Mouse (Mus musculus): ENCODE measurements at regions not wholly inside any gene's neighbourhood (a gene's known extent, or its start where the extent isn't known, plus 50 kb on each side); places are given as distances from the start of the nearest gene placed in this dataset.

DNA sequence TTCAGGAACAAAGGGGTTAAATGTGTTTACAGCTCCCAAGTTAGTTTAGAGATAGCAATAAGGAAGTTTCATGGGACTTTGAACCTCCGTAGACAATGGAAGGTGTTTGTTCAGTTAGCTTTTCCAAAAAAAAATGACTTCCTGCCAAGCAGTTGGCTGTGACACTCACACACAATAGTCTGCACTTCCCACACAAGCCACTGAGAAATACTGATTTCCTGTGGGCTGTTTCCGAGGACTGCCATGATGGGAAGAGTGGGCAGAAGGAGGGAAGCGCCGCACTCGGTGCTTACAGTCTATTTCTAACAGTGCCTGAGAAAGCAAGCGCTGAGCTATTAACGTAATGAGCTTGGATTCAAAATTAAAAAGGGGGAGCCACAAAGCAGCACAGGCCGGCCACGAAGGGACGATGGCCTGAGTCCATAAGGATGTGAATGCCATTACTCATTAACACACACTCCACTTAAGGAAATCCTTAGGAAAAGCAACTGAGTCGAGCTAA lies 144.4 kb upstream of the Nav3 start:
- Histone ChIP-seq H3K4me1 (ENCODE audit: insufficient read depth) (no peaks in the 10 kb centered on the region), H3K36me3 (ENCODE audit: insufficient read depth) (no peaks in the 10 kb centered on the region), H3K27ac (ENCODE audit: low read depth, low read length) (no peak overlapping the region), H3K4me2 (ENCODE audit: low read depth) (peak overlapping the region; percentile 24; the same call in 1 of the 2 replicates), H3K9ac (no peak overlapping the region), H3K9me3 (ENCODE audit: low read length) (no peaks in the 10 kb centered on the region), H3K4me3 (ENCODE audit: low read depth, low read length) (0 out of 2 replicates have a peak overlapping the region, but pooled peaks have one; percentile 5), H3K27me3 (ENCODE audit: insufficient read depth, low read length) (no peaks in the 10 kb centered on the region)
- peak; percentile 25 for DNase-seq
- TF ChIP-seq CTCF (IDR thresholded peaks at IDR 0.05; ENCODE audit: low read depth): peak; percentile 23; the same call in 1 of the 2 replicates
- WGBS: 54% methylated on average over 11 of the region's 11 CpGs
- ATAC-seq: no peak; the same call in 1 of the 2 replicates

DNA sequence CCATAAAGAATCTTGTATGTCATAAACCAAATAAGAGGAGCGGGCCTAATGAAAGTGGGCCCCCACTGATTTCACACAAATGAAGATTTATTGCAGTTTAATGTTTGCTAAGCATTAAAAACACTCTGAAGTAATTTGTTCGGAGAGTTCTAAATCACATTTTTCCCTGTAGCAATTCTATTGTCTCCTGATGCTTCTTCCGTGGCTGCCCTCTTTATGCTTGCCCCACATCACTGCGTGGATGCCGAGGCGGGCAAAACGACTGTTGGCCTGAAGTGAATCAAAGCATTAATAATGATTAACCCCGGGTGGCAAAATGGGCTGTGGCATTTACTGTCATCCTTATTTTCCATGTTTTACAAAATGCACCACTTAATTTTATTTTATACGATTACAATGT lies 134.9 kb upstream of the E2f7 start:
- H3K27ac ChIP-seq (ENCODE audit: low read depth, low read length): no peak overlapping the region
- H3K4me2 ChIP-seq (ENCODE audit: low read depth): no peak overlapping the region
- no peaks in the 10 kb centered on the region for H3K4me1 ChIP-seq (ENCODE audit: insufficient read depth)
- no peaks in the 10 kb centered on the region for H3K36me3 ChIP-seq (ENCODE audit: insufficient read depth)
- WGBS: 57% methylated on average over 9 of the region's 9 CpGs
- H3K9ac ChIP-seq: no peak overlapping the region
- ATAC-seq (no peak), DNase-seq (no peak)
- TF ChIP-seq CTCF (IDR thresholded peaks at IDR 0.05; ENCODE audit: low read depth): no peak
- no peak overlapping the region for H3K4me3 ChIP-seq (ENCODE audit: low read depth, low read length)
- no peaks in the 10 kb centered on the region for H3K9me3 ChIP-seq (ENCODE audit: low read length)
- H3K27me3 ChIP-seq (ENCODE audit: insufficient read depth, low read length): no peaks in the 10 kb centered on the region

DNA sequence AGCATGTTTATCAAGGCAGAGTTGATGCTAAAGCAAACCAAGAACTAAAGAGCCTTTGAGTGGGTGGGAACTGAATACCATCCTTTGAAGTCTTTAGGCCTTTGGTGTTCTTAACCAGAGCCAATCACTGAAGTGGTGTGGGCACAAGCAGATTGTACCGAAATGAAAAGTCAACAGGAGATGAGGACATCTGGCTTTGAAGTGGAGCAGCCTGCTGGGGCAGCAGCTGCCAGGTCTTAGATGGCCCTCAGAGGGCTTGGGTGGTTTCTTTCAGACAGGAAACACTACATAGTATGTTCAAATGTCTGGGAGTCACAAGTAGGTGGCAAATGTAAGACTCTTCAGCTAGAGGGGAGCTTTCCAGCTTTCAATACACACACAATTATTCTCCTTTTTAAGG lies 128.2 kb upstream of the E2f7 start:
- H3K27ac ChIP-seq (ENCODE audit: low read depth, low read length): no peak overlapping the region
- no peak overlapping the region for H3K4me2 ChIP-seq (ENCODE audit: low read depth)
- no peak for TF ChIP-seq CTCF (IDR thresholded peaks at IDR 0.05; ENCODE audit: low read depth)
- no peak overlapping the region for H3K4me3 ChIP-seq (ENCODE audit: low read depth, low read length)
- no peaks in the 10 kb centered on the region for H3K9me3 ChIP-seq (ENCODE audit: low read length)
- 49% methylated on average over 1 of the region's 1 CpGs for WGBS
- no peaks in the 10 kb centered on the region for H3K4me1 ChIP-seq (ENCODE audit: insufficient read depth)
- ATAC-seq (no peak), DNase-seq (no peak)
- H3K27me3 ChIP-seq (ENCODE audit: insufficient read depth, low read length): no peaks in the 10 kb centered on the region
- no peak overlapping the region for H3K9ac ChIP-seq
- no peaks in the 10 kb centered on the region for H3K36me3 ChIP-seq (ENCODE audit: insufficient read depth)

DNA sequence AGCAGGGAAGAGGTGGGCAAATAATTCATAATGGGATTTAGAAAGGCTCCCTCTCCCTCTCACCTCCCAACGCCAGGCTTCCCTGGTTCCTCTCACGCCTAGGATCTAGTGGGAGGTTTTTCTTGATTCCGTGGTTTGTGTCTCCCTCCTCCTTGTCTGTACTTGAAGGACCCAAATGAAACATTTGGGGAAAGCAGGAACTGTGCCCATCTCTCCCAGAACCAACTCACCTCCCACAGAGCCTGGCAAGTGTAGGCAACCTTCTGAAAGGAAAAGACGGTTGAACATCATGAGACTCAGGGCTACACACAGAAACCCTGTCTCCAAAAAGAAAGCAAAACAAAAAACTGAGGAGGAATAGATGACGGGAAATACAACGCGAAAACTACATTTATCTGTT lies 126.0 kb upstream of the E2f7 start:
- H3K27me3 ChIP-seq (ENCODE audit: insufficient read depth, low read length): no peaks in the 10 kb centered on the region
- TF ChIP-seq CTCF (IDR thresholded peaks at IDR 0.05; ENCODE audit: low read depth): no peak
- WGBS: 82% methylated on average over 7 of the region's 7 CpGs

DNA sequence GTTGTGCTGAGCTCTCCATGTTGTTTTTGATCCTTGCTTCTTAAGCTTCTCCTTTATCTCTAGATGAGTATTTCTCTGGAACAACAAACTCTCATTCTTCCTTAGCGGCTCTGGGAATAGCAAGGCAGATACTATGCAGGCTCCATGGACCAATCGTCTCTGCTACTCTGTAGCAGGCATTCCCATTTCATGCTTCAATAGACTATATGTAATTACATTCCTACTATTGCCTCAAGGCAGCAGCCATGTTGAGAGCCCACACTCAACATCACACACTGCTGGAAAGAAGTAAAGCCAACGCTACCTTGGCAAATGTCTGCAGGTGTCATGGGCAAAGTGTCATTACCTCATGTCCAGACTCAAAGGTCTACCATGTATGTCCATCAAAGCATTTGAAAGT lies 119.6 kb upstream of the E2f7 start:
- H3K4me3 ChIP-seq (ENCODE audit: low read depth, low read length): no peak overlapping the region
- no peaks in the 10 kb centered on the region for H3K27me3 ChIP-seq (ENCODE audit: insufficient read depth, low read length)
- TF ChIP-seq CTCF (IDR thresholded peaks at IDR 0.05; ENCODE audit: low read depth): no peak
- DNase-seq (no peak), ATAC-seq (no peak)
- H3K4me1 ChIP-seq (ENCODE audit: insufficient read depth): no peaks in the 10 kb centered on the region
- H3K4me2 ChIP-seq (ENCODE audit: low read depth): no peak overlapping the region
- no peaks in the 10 kb centered on the region for H3K36me3 ChIP-seq (ENCODE audit: insufficient read depth)
- no peaks in the 10 kb centered on the region for H3K9me3 ChIP-seq (ENCODE audit: low read length)
- H3K9ac ChIP-seq: no peak overlapping the region
- H3K27ac ChIP-seq (ENCODE audit: low read depth, low read length): no peak overlapping the region
- WGBS: 97% methylated on average over 3 of the region's 3 CpGs

More for the DNA sequence above, 126.0 kb upstream of the E2f7 start:
- ATAC-seq (no peak), DNase-seq (no peak)
- Histone ChIP-seq H3K4me1 (ENCODE audit: insufficient read depth) (no peaks in the 10 kb centered on the region), H3K9ac (no peak overlapping the region), H3K4me2 (ENCODE audit: low read depth) (no peak overlapping the region), H3K4me3 (ENCODE audit: low read depth, low read length) (no peak overlapping the region), H3K36me3 (ENCODE audit: insufficient read depth) (no peaks in the 10 kb centered on the region), H3K27ac (ENCODE audit: low read depth, low read length) (no peak overlapping the region), H3K9me3 (ENCODE audit: low read length) (no peaks in the 10 kb centered on the region)

DNA sequence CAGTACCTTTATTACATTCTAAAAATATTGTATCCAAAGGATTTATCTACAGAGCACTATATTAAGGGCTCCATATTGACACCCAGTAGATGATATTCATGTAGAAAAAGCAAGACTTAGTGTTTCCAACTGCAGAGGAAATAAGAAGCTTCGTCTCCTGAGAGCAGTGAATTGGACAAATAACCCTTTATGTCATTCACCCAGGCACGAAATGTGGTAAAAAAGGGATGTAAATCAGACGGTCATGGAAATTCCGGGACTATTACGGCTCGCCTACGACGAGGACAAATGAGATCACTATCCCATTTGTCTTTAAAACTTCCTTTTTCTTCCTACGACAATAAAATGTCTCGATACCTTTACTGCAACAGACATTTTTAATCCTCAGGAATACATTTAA lies 104.8 kb upstream of the E2f7 start:
- WGBS: 26% methylated on average over 10 of the region's 10 CpGs
- no peak overlapping the region for H3K27ac ChIP-seq (ENCODE audit: low read depth, low read length)
- TF ChIP-seq CTCF (IDR thresholded peaks at IDR 0.05; ENCODE audit: low read depth): no peak
- H3K4me2 ChIP-seq (ENCODE audit: low read depth): no peak overlapping the region
- H3K27me3 ChIP-seq (ENCODE audit: insufficient read depth, low read length): no peaks in the 10 kb centered on the region
- no peaks in the 10 kb centered on the region for H3K4me1 ChIP-seq (ENCODE audit: insufficient read depth)
- DNase-seq: no peak
- no peaks in the 10 kb centered on the region for H3K9me3 ChIP-seq (ENCODE audit: low read length)
- no peak overlapping the region for H3K4me3 ChIP-seq (ENCODE audit: low read depth, low read length)
- H3K9ac ChIP-seq: no peak overlapping the region
- no peak for ATAC-seq
- H3K36me3 ChIP-seq (ENCODE audit: insufficient read depth): no peaks in the 10 kb centered on the region

DNA sequence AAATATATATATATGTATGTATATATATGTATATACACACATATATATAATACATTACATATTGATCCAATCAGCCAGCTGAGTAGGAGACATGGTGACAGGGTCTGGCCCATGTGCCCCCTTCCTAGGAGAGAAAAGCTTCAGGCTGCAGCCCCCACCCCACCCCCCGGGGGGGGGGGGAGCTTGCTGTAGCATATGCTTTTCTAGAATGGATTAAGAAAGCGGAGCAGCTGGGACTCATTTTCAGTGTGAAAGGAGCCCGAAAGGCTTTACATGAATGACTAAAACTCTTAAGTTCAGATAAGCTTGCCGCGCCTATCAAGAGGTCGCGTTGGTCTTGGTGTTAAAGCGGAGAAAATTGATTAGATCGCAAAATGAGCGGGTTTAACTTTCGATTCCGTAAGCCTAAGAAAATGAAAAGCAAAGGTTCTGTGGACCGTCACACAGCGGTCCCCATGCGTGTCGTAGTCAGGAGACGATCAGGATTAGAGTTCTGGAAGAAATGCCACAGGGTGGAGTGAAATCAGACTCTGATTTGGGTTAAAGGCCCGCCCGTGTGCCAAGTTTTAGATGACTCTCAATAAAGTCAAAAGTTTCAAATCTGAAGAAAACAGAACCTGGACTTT lies 103.1 kb upstream of the E2f7 start:
- H3K4me1 ChIP-seq (ENCODE audit: insufficient read depth): no peaks in the 10 kb centered on the region
- no peak for TF ChIP-seq CTCF (IDR thresholded peaks at IDR 0.05; ENCODE audit: low read depth)
- ATAC-seq (no peak), DNase-seq (no peak)
- WGBS: 85% methylated on average over 19 of the region's 19 CpGs
- H3K9ac ChIP-seq: no peak overlapping the region
- H3K27me3 ChIP-seq (ENCODE audit: insufficient read depth, low read length): no peaks in the 10 kb centered on the region
- no peak overlapping the region for H3K27ac ChIP-seq (ENCODE audit: low read depth, low read length)
- no peaks in the 10 kb centered on the region for H3K9me3 ChIP-seq (ENCODE audit: low read length)
- no peak overlapping the region for H3K4me3 ChIP-seq (ENCODE audit: low read depth, low read length)
- no peak overlapping the region for H3K4me2 ChIP-seq (ENCODE audit: low read depth)
- no peaks in the 10 kb centered on the region for H3K36me3 ChIP-seq (ENCODE audit: insufficient read depth)
